Mouse (Mus musculus): ENCODE data around the gene Mib2. TPM values are rescaled to one million over a fixed set of nuclear protein-coding genes. Genes with fewer than 3 reads are reported as not detected.
"Not testable (repeated sequence)": the region's sequence is repeated elsewhere in the genome, so short reads cannot be mapped to it uniquely, and the experiment has no call there.

Mib2 gene
- total RNA-seq, 2 experiments from 2014 or later, result 41.5 to 44.2 TPM

DNA sequence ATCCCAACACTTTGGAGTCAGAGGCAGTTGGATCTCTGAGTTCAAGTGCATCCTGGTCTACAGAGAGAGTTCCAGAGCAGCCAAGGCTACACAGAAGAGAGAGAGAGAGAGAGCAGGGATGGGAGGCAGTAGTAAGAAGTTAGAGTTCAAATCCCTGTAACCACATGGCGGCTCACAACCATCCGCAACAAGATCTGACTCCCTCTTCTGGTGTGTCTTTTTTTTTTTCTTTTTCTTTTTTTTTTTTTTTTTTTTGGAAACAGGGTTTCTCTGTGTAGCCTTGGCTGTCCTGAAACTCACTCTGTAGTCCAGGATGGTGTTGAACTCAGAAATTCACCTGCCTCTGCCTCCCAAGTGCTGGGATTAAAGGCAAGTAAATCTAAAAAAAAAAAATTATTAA, 3.1 kb upstream of the Mib2 start:
- DNase-seq (ENCODE audit: low spot score in 2 of 2), result no peak

DNA sequence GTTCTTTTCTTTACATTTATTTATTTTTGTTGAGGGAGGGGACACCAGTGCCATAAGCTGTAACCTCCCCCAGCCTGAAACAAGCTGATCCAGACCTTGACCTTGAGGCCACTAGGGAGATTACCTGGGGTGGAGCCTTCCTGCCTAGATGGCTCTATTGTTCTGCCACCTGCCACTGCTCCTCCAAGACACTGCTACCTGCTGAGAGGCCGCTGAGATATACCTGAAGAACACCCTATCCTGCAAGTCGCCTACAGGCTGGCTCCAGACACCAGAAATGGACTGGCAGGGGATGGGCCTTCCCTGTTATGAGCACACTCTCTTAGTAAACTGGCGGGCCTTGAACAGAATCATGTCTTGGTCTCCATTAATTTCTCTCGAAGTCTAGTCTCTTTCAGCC, 1.2 kb upstream of the Mib2 start:
- peak in 1 of 2 experiments; percentile 1 for DNase-seq (ENCODE audit: low spot score in 2 of 2)

- no peak for DNase-seq (ENCODE audit: low spot score in 2 of 2)
Observed at GRCm38 (mm10) chr4:155669598-155670075, 639 bp upstream of the Mib2 start.

DNA sequence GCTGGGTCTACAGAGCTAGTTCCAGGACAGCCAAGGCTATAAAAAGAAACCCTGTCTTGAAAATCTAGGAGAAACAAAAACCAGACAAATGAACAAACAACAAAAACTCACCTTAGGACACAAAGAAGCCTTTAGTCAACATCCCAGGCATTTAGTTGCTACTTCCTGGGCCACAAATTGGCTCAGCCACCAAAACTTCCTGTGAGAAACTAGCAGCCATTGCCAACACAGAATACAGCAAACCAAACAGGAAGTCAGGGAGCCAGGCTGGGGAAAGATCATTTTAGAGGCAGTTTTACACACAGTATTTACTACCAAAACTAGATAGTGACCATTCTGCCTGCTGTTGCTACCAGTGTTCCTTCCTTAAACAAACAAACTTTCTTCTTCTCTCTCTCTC, 2.1 kb downstream of the Mib2 start:
- DNase-seq (ENCODE audit: low spot score in 2 of 2), result no peak

- no peak for DNase-seq (ENCODE audit: low spot score in 2 of 2)
Observed at GRCm38 (mm10) chr4:155660641-155661040, 8.4 kb downstream of the Mib2 start.

- DNase-seq (ENCODE audit: low spot score in 2 of 2), result no peak
Observed at GRCm38 (mm10) chr4:155658961-155659360, 10.0 kb downstream of the Mib2 start.

DNA sequence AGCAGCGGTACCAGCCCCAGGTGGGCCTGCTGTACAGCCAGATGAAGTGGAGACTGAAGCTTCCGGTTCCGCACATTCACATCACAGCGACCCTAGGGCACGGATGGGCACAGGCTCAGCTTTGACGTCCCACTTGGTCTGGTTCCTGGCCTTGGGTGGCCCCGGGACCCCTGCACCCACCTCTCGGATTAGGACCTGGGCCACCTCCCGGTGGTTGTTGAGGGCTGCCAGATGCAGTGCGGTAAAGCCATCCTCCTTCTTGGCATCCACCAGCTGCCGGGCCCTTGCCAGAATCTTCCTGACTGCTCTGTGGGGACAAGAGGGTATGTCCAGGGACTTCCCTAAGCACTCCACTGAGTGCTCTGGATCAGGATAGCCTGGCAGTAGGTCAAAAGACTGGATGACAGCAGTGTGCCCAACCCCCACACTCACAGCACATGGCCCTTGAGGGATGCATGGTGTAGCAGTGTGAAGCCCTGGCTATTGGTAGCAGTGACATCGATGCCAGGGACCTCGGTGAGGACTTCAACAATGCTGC, 12.7 kb downstream of the Mib2 start:
- DNase-seq (ENCODE audit: low spot score in 2 of 2), result no peak

GRCm38 (mm10) chr4:155654456-155655298, 14.3 kb downstream of the Mib2 start:
- no peak for DNase-seq (ENCODE audit: low spot score in 2 of 2)

DNA sequence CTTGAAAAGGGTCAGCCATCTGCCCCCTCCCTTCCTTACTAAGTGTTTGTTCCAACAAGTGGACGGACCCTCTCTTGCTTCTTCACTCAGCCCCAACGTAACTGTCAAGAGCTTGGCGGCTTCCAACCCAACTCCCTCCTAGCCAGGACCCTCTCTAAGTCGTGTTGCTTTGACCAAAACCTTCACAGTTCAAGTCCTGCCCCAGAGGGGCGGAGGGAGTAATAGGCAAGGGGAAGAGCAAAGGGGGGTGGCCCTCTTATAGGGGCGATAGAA, 14.9 kb downstream of the Mib2 start:
- no peak for DNase-seq (ENCODE audit: low spot score in 2 of 2)

- DNase-seq (ENCODE audit: low spot score in 2 of 2), result no peak
Observed at GRCm38 (mm10) chr4:155653451-155654182, 15.4 kb downstream of the Mib2 start.

- DNase-seq (ENCODE audit: low spot score in 2 of 2), result no peak
Observed at GRCm38 (mm10) chr4:155653086-155653450, 15.9 kb downstream of the Mib2 start, which contains the start of gene Mmp23. Gene Mmp23 (minus strand): TSS chr4:155653384.

- DNase-seq (ENCODE audit: low spot score in 2 of 2), result no peak
Observed at GRCm38 (mm10) chr4:155652283-155653085, 16.5 kb downstream of the Mib2 start.

- DNase-seq (ENCODE audit: low spot score in 2 of 2), result no peak
Observed at GRCm38 (mm10) chr4:155651553-155652269, 17.3 kb downstream of the Mib2 start.

DNA sequence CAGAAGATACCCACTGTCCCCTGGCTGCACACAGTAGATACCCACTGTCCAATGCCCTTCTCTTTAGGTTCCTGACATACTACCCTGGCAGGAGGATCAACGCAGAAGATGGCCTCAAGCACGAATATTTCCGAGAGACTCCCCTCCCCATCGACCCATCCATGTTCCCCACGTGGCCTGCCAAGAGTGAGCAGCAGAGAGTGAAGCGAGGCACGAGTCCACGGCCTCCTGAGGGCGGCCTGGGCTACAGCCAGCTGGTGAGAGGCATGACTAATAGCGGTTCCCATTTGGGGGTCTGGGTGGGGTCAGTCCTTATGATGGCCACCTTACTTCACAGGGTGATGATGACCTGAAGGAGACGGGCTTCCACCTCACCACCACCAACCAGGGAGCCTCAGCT, 19.6 kb downstream of the Mib2 start:
- no peak for DNase-seq (ENCODE audit: low spot score in 2 of 2)

- no peak for DNase-seq (ENCODE audit: low spot score in 2 of 2)
Observed at GRCm38 (mm10) chr4:155645721-155646120, 23.3 kb downstream of the Mib2 start.

DNA sequence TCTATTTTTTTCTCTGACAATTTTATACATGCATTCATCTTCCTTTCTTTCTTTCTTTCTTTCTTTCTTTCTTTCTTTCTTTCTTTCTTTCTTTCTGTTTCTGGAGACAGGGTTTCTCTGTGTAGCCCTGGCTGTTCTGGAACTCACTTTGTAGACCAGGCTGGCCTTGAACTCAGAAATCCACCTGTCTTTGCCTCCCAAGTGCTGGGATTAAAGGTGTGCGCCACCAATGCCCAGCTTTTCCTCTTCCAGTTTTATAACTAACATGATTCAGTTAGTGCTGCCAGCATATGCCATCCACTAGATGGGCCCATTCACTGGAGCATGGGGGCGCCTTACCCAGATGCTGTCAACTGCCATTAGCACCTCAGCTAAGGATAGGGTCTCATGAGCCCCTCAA, 23.7 kb downstream of the Mib2 start, which contains the start of gene Gm10563:
Gene Gm10563, minus strand, starts transcription at position 101 of the 400 bp plus-strand sequence.
- not testable (repeated sequence) for DNase-seq (ENCODE audit: low spot score in 2 of 2)

- no peak for DNase-seq (ENCODE audit: low spot score in 2 of 2)
Observed at GRCm38 (mm10) chr4:155643531-155643930, 25.5 kb downstream of the Mib2 start.

GRCm38 (mm10) chr4:155635766-155636499, 33.1 kb downstream of the Mib2 start:
- no peak for DNase-seq (ENCODE audit: low spot score in 2 of 2)

DNA sequence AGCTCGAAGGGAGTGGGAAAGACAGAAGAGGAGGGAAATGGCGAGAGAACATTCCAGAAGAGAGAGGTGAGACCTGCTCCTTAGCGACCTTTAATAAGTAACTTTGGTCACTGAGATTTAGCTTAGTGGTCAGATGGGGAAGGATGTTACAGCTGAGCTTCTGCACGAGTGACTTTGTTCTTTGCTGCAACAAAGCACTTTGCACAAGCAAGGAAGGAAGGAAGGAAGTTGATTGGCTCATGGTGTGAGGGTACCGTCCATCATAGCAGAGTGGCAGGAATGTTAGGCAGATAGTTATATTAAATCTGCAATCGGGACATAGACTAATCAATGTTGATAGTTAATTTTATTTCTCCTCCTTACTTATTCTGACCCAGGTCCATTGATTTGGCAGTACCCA, 38.7 kb downstream of the Mib2 start:
- DNase-seq (ENCODE audit: low spot score in 2 of 2), result no peak

Data from adrenal gland, postnatal 4 days (tissue).